Mouse (Mus musculus): ENCODE data around the gene Gm20870. TPM values are rescaled to one million over a fixed set of nuclear protein-coding genes. Genes with fewer than 3 reads are reported as not detected.

Gene Gm20870
- polyA plus RNA-seq (2017; shearing (Covaris generic)) = not detected

GRCm38 (mm10) chrY:71691743-71692142 lies at the start of gene Gm20870:
Gm20870 (plus strand) TSS chrY:71692043.

Other genes with a start within 250 kb of the Gm20870 start
- not detected for gene Gm20869, start 222.6 kb upstream of the Gm20870 start, polyA plus RNA-seq (2017; shearing (Covaris generic))

All from effector memory CD4-positive, alpha-beta T cell, adult 5 months (primary cell).